Mouse (Mus musculus) heart, adult 2 months (tissue): Measurements from ENCODE around the gene Wnt11. TPM values are rescaled to one million over a fixed set of nuclear protein-coding genes. Genes with fewer than 3 reads are reported as not detected.

Experiments
- DNase-seq, 2 experiments: peaks; one replicate each; pipeline ENCODE4 v3.0.0; 2021
- H3K27ac ChIP-seq: fragments of 200-600 bp; 2 replicates; pipeline ENCODE4 v1.8.1; 2022
- H3K27me3 ChIP-seq: fragments of 200-500 bp; 2 replicates; pipeline ENCODE4 v1.6.1; 2012; ENCODE audit warnings: mild to moderate bottlenecking, low read length, inconsistent platforms, mixed read lengths; ENCODE audit not compliant: control insufficient read depth, insufficient read depth
- H3K36me3 ChIP-seq: fragments of 200-500 bp; 2 replicates; pipeline ENCODE4 v1.6.1; 2012; ENCODE audit warnings: low read length, inconsistent platforms; ENCODE audit not compliant: control insufficient read depth, insufficient read depth
- H3K4me1 ChIP-seq: fragments of 200-500 bp; 2 replicates; pipeline ENCODE4 v1.6.1; 2011; ENCODE audit warnings: low read length; ENCODE audit not compliant: control insufficient read depth, insufficient read depth
- H3K4me3 ChIP-seq: fragments of 200-600 bp; 2 replicates; pipeline ENCODE4 v1.8.1; 2022
- H3K79me2 ChIP-seq: fragments of 200-500 bp; replicated peaks from 2 replicates; pipeline ENCODE4 v1.6.1; 2012; ENCODE audit warnings: mild to moderate bottlenecking, inconsistent platforms, low read length, moderate library complexity, mixed read lengths; ENCODE audit not compliant: control insufficient read depth, insufficient read depth
- H3K9ac ChIP-seq: fragments of 200-500 bp; 2 replicates; pipeline ENCODE4 v1.6.1; 2012; ENCODE audit warnings: low read depth, mild to moderate bottlenecking, control low read depth, inconsistent platforms, low read length, mixed read lengths
- CTCF ChIP-seq: fragments of 200-600 bp; IDR thresholded peaks from 2 replicates; pipeline ENCODE4 v1.8.1; 2022; ENCODE audit warnings: antibody characterized with exemption, mild to moderate bottlenecking, moderate library complexity
- EP300 ChIP-seq: fragments of 200-500 bp; IDR thresholded peaks from 2 replicates; pipeline ENCODE4 v1.6.1; 2011; ENCODE audit warnings: low read depth, low read length, control low read depth; ENCODE audit not compliant: insufficient read depth
- POLR2A ChIP-seq: fragments of 200-500 bp; IDR thresholded peaks from 2 replicates; pipeline ENCODE4 v1.6.1; 2011; ENCODE audit warnings: mild to moderate bottlenecking, low read depth, low read length, control low read depth; ENCODE audit not compliant: insufficient read depth
- WGBS: fragments of 180-500 bp; shearing (Covaris S2); methylation state at CpG from one replicate; pipeline ENCODE4 v1.1.7; 2018; 5-methylcytosine and 5-hydroxymethylcytosine counted together
- intact Hi-C: fragments of 180-260 bp; cut with DNase I; formaldehyde crosslinking; loops from one replicate; pipeline ENCODE4 v1.15.1; 2025
- polyA plus RNA-seq: library from polyadenylated mRNA; depleted of rRNA; stranded (reverse); fragments of >200 nt; gene quantifications from 2 replicates; pipeline ENCODE4 v1.2.3, GENCODE M21; 2012
- total RNA-seq, 2 experiments: library from RNA; stranded (reverse); gene quantifications; 2 replicates each; pipeline ENCODE4 v1.2.3; 2021

Gene Wnt11
- total and polyA plus RNA-seq, 3 experiments: 4.8 to 9.0 (median 7.3) TPM

- no peak overlapping the region for H3K4me3 ChIP-seq
- H3K27me3 ChIP-seq: no peaks in the 10 kb centered on the region
- no peak for DNase-seq
- H3K36me3 ChIP-seq: no peaks in the 10 kb centered on the region
- no peak overlapping the region for H3K9ac ChIP-seq
- TF ChIP-seq EP300 (no peak), CTCF (no peak), POLR2A (no peak)
- H3K4me1 ChIP-seq: peaks cover 3% of the 10 kb centered on the region; the same call in 1 of the 2 replicates
- no peaks in the 10 kb centered on the region for H3K79me2 ChIP-seq
- intact Hi-C loops: no loop called here
- 61% methylated on average over 9 of the region's 9 CpGs for WGBS
- no peak overlapping the region for H3K27ac ChIP-seq
These were observed 31.7 kb upstream of the Wnt11 start for GRCm38 (mm10) chr7:98803181-98803580.

- H3K27ac ChIP-seq: no peak overlapping the region
- intact Hi-C loops: no loop called here
- TF ChIP-seq EP300: no peak
- no peak for TF ChIP-seq POLR2A
- TF ChIP-seq CTCF: no peak
- no peak for DNase-seq
- WGBS: 46% methylated on average over 12 of the region's 12 CpGs
- no peaks in the 10 kb centered on the region for H3K79me2 ChIP-seq
- H3K27me3 ChIP-seq: no peaks in the 10 kb centered on the region
- no peaks in the 10 kb centered on the region for H3K36me3 ChIP-seq
- no peak overlapping the region for H3K9ac ChIP-seq
- H3K4me3 ChIP-seq: no peak overlapping the region
- peaks cover 3% of the 10 kb centered on the region; the same call in 1 of the 2 replicates for H3K4me1 ChIP-seq
These were observed 29.8 kb upstream of the Wnt11 start for GRCm38 (mm10) chr7:98804841-98805772.

- intact Hi-C loops: no loop called here
- Histone ChIP-seq H3K9ac (no peak overlapping the region), H3K27ac (no peak overlapping the region), H3K27me3 (no peaks in the 10 kb centered on the region), H3K4me3 (no peak overlapping the region), H3K4me1 (peaks cover 3% of the 10 kb centered on the region; the same call in 1 of the 2 replicates), H3K36me3 (no peaks in the 10 kb centered on the region), H3K79me2 (no peaks in the 10 kb centered on the region)
- no peak for DNase-seq
- WGBS: 83% methylated on average over 3 of the region's 3 CpGs
- TF ChIP-seq EP300: no peak
- TF ChIP-seq CTCF: no peak
- TF ChIP-seq POLR2A: no peak
These were observed 28.0 kb upstream of the Wnt11 start for GRCm38 (mm10) chr7:98806961-98807360.

- Histone ChIP-seq H3K79me2 (no peaks in the 10 kb centered on the region), H3K4me1 (peaks cover 3% of the 10 kb centered on the region; the same call in 1 of the 2 replicates), H3K4me3 (no peak overlapping the region), H3K9ac (no peak overlapping the region), H3K36me3 (no peaks in the 10 kb centered on the region), H3K27ac (no peak overlapping the region), H3K27me3 (no peaks in the 10 kb centered on the region)
- WGBS: 85% methylated on average over 6 of the region's 6 CpGs
- TF ChIP-seq EP300: no peak
- TF ChIP-seq POLR2A: no peak
- TF ChIP-seq CTCF: no peak
- no peak for DNase-seq
- intact Hi-C loops: no loop called here
These were observed 25.5 kb upstream of the Wnt11 start for GRCm38 (mm10) chr7:98809372-98809771.

GRCm38 (mm10) chr7:98810619-98811018 is 24.3 kb upstream of the Wnt11 start:
- no peaks in the 10 kb centered on the region for H3K4me1 ChIP-seq
- no peaks in the 10 kb centered on the region for H3K36me3 ChIP-seq
- WGBS: 93% methylated on average over 2 of the region's 2 CpGs
- no peak for TF ChIP-seq CTCF
- TF ChIP-seq EP300: no peak
- no peak for TF ChIP-seq POLR2A
- intact Hi-C loops: no loop called here
- no peak for DNase-seq
- H3K9ac ChIP-seq: no peak overlapping the region
- no peak overlapping the region for H3K27ac ChIP-seq
- no peaks in the 10 kb centered on the region for H3K27me3 ChIP-seq
- H3K79me2 ChIP-seq: no peaks in the 10 kb centered on the region
- H3K4me3 ChIP-seq: no peak overlapping the region

GRCm38 (mm10) chr7:98820501-98820900 is 14.4 kb upstream of the Wnt11 start:
- 93% methylated on average over 1 of the region's 1 CpGs for WGBS
- Histone ChIP-seq H3K27me3 (no peaks in the 10 kb centered on the region), H3K9ac (no peak overlapping the region), H3K27ac (no peak overlapping the region), H3K4me1 (no peaks in the 10 kb centered on the region), H3K36me3 (no peaks in the 10 kb centered on the region), H3K4me3 (no peak overlapping the region), H3K79me2 (no peaks in the 10 kb centered on the region)
- TF ChIP-seq EP300 (no peak), CTCF (no peak), POLR2A (no peak)
- no peak for DNase-seq
- intact Hi-C loops: no loop called here
